Mouse (Mus musculus) thymus, adult 2 months (tissue): Measurements from ENCODE around the gene Hist1h2aa.

ENCODE experiments used
- CTCF ChIP-seq: fragments of 200-500 bp; IDR thresholded peaks from 2 replicates; pipeline ENCODE4 v1.5.1; 2012; ENCODE audit warnings: mild to moderate bottlenecking, control low read depth, low read length, moderate library complexity, borderline replicate concordance; ENCODE audit not compliant: control insufficient read depth, poor library complexity, insufficient read depth; ENCODE audit errors: extremely low read depth
- POLR2A ChIP-seq: fragments of 200-500 bp; IDR thresholded peaks from 2 replicates; pipeline ENCODE4 v1.6.1; 2012; ENCODE audit warnings: mild to moderate bottlenecking, low read length, control low read depth, moderate library complexity; ENCODE audit not compliant: control insufficient read depth, poor library complexity, insufficient read depth; ENCODE audit errors: extremely low read depth

DNA sequence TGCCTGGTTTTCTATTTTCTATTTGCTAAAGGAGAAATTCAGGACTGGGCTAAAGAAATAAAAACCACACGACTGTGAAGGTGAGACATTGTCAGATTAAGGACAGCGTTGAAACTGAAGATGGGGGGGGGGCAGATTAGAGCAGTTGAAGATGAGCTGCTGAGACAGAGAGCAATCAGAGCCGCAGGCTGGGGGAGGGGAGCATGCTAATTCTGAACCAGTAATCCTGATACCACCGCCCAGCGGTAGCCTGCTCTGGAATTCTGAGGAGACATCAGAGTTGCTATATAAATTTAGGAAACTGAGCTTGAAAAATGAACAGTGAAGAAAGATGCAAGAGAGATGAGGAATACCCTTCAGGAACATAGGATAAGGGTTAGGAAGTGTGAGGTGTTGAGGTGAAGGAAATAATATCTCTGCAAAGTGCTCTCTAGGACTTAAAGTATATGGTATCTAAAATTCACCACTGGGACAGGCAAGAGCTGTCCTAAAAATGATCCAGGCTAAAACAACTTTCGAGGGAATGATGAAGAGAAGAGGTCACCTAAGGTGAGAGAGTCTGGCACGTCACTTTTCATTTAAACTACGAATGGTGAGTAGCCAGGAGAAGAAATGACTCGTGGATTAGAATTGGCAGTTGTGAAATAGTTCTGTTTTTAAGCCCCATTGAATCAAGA is 41.5 kb upstream of the Hist1h2aa start:
- TF ChIP-seq CTCF (no peak), POLR2A (no peak)
